Mouse (Mus musculus) neural tube, embryonic 14.5 days (tissue): Measurements from ENCODE around the gene Ackr3. TPM values are rescaled to one million over a fixed set of nuclear protein-coding genes. Genes with fewer than 3 reads are reported as not detected.

Experiments used
- ATAC-seq: fragments of 200-750 bp; cut with Nextera tagmentation; 2 replicates; pipeline ENCODE4 v1.8.0; 2017; ENCODE audit warnings: low read depth, mild to moderate bottlenecking, moderate TSS enrichment, moderate library complexity
- H3K27ac ChIP-seq: fragments of 300-500 bp; sonication (generic); 2 replicates; pipeline ENCODE4 v1.5.1; 2014; ENCODE audit warnings: low read depth, mild to moderate bottlenecking, control low read depth, low read length, moderate library complexity, mixed read lengths
- H3K27me3 ChIP-seq: fragments of 300-500 bp; sonication (generic); 2 replicates; pipeline ENCODE4 v1.6.1; 2014; ENCODE audit warnings: low read length; ENCODE audit not compliant: control insufficient read depth, insufficient read depth
- H3K36me3 ChIP-seq: fragments of 300-500 bp; sonication (generic); 2 replicates; pipeline ENCODE4 v1.6.1; 2014; ENCODE audit warnings: low read length, mixed read lengths; ENCODE audit not compliant: control insufficient read depth, insufficient read depth
- H3K4me1 ChIP-seq: fragments of 300-500 bp; sonication (generic); 2 replicates; pipeline ENCODE4 v1.6.1; 2014; ENCODE audit warnings: low read length; ENCODE audit not compliant: control insufficient read depth, insufficient read depth
- H3K4me2 ChIP-seq: fragments of 300-500 bp; sonication (generic); 2 replicates; pipeline ENCODE4 v1.6.1; 2014; ENCODE audit warnings: mild to moderate bottlenecking, low read depth, low read length, control low read depth
- H3K4me3 ChIP-seq: fragments of 300-500 bp; sonication (generic); 2 replicates; pipeline ENCODE4 v1.5.1; 2014; ENCODE audit warnings: low read depth, low read length, control low read depth, mixed read lengths
- H3K9ac ChIP-seq: fragments of 300-500 bp; sonication (generic); replicated peaks from 2 replicates; pipeline ENCODE4 v1.6.1; 2014; ENCODE audit warnings: low read depth, mild to moderate bottlenecking, control low read depth, low read length, mixed read lengths
- H3K9me3 ChIP-seq: fragments of 300-500 bp; sonication (generic); 2 replicates; pipeline ENCODE4 v1.6.1; 2016; ENCODE audit warnings: low read length; ENCODE audit not compliant: control insufficient read depth
- WGBS: fragments of 180-500 bp; shearing (Covaris S2); extraction: QIAGEN DNeasy Blood & Tissue Kit; methylation state at CpG from one replicate; pipeline ENCODE4 v1.1.7; 2014; 5-methylcytosine and 5-hydroxymethylcytosine counted together
- polyA plus RNA-seq: library from polyadenylated mRNA; unstranded; fragments of >200 nt; fragmentation: Nextera tagmentation; extraction: Ambion mirVana; gene quantifications from 2 replicates; pipeline ENCODE4 v1.2.1, GENCODE M21; 2014

Ackr3 gene
- polyA plus RNA-seq, 1 experiment from 2014 or later = 8.7 TPM

- Histone ChIP-seq H3K4me3 (no peak overlapping the region), H3K4me1 (peaks cover 24% of the 10 kb centered on the region), H3K36me3 (no peaks in the 10 kb centered on the region), H3K9ac (no peak overlapping the region), H3K27ac (peak overlapping the region; percentile 29), H3K4me2 (peak overlapping the region; percentile 63; the same call in 1 of the 2 replicates), H3K27me3 (no peaks in the 10 kb centered on the region), H3K9me3 (no peaks in the 10 kb centered on the region)
- WGBS = 48% methylated on average over 9 of the region's 9 CpGs
- no peak for ATAC-seq
Observed at GRCm38 (mm10) chr1:90208503-90208860, 4.7 kb downstream of the Ackr3 start.

- WGBS = 37% methylated on average over 5 of the region's 5 CpGs
- Histone ChIP-seq H3K9ac (no peak overlapping the region), H3K9me3 (no peaks in the 10 kb centered on the region), H3K36me3 (no peaks in the 10 kb centered on the region), H3K27me3 (no peaks in the 10 kb centered on the region), H3K27ac (peak overlapping the region; percentile 29; the same call in 1 of the 2 replicates), H3K4me2 (peak overlapping the region; percentile 63; the same call in 1 of the 2 replicates), H3K4me3 (no peak overlapping the region), H3K4me1 (peaks cover 24% of the 10 kb centered on the region)
- ATAC-seq = no peak
Observed at GRCm38 (mm10) chr1:90209069-90209468, 5.3 kb downstream of the Ackr3 start.

GRCm38 (mm10) chr1:90209741-90210140, 6.0 kb downstream of the Ackr3 start:
- no peak overlapping the region for H3K27ac ChIP-seq
- 79% methylated on average over 2 of the region's 2 CpGs for WGBS
- H3K4me1 ChIP-seq = peaks cover 24% of the 10 kb centered on the region

GRCm38 (mm10) chr1:90210346-90210745, 6.6 kb downstream of the Ackr3 start:
- WGBS = 90% methylated on average over 6 of the region's 6 CpGs
- H3K4me2 ChIP-seq = no peak overlapping the region
- no peaks in the 10 kb centered on the region for H3K9me3 ChIP-seq
- H3K27me3 ChIP-seq = no peaks in the 10 kb centered on the region
- no peaks in the 10 kb centered on the region; the same call in 1 of the 2 replicates for H3K36me3 ChIP-seq
- H3K4me1 ChIP-seq = peaks cover 24% of the 10 kb centered on the region
- H3K9ac ChIP-seq = no peak overlapping the region
- no peak overlapping the region for H3K4me3 ChIP-seq
- no peak for ATAC-seq
- H3K27ac ChIP-seq = no peak overlapping the region

More at GRCm38 (mm10) chr1:90209741-90210140, 6.0 kb downstream of the Ackr3 start:
- ATAC-seq = no peak
- Histone ChIP-seq H3K36me3 (no peaks in the 10 kb centered on the region), H3K4me3 (no peak overlapping the region), H3K4me2 (no peak overlapping the region), H3K9me3 (no peaks in the 10 kb centered on the region), H3K27me3 (no peaks in the 10 kb centered on the region), H3K9ac (no peak overlapping the region)

- WGBS = 48% methylated on average over 4 of the region's 4 CpGs
- Histone ChIP-seq H3K4me2 (no peak overlapping the region), H3K27me3 (no peaks in the 10 kb centered on the region), H3K4me3 (no peak overlapping the region), H3K36me3 (no peaks in the 10 kb centered on the region; the same call in 1 of the 2 replicates), H3K9me3 (no peaks in the 10 kb centered on the region), H3K27ac (no peak overlapping the region), H3K9ac (no peak overlapping the region), H3K4me1 (peaks cover 24% of the 10 kb centered on the region)
- no peak for ATAC-seq
Observed at GRCm38 (mm10) chr1:90210761-90211160, 7.0 kb downstream of the Ackr3 start.

GRCm38 (mm10) chr1:90212376-90212775, 8.6 kb downstream of the Ackr3 start:
- Histone ChIP-seq H3K36me3 (no peaks in the 10 kb centered on the region; the same call in 1 of the 2 replicates), H3K9ac (no peak overlapping the region), H3K27me3 (no peaks in the 10 kb centered on the region), H3K4me3 (no peak overlapping the region), H3K4me2 (no peak overlapping the region), H3K9me3 (no peaks in the 10 kb centered on the region), H3K4me1 (peaks cover 16% of the 10 kb centered on the region; the same call in 1 of the 2 replicates), H3K27ac (no peak overlapping the region)
- ATAC-seq = no peak
- WGBS = 89% methylated on average over 6 of the region's 6 CpGs

- Histone ChIP-seq H3K27ac (no peak overlapping the region), H3K4me3 (no peak overlapping the region), H3K9ac (no peak overlapping the region), H3K27me3 (no peaks in the 10 kb centered on the region), H3K4me2 (no peak overlapping the region), H3K36me3 (no peaks in the 10 kb centered on the region; the same call in 1 of the 2 replicates), H3K4me1 (peaks cover 12% of the 10 kb centered on the region; the same call in 1 of the 2 replicates), H3K9me3 (no peaks in the 10 kb centered on the region)
- ATAC-seq = no peak
- WGBS = 78% methylated on average over 6 of the region's 6 CpGs
Observed at GRCm38 (mm10) chr1:90212901-90213300, 9.1 kb downstream of the Ackr3 start.

GRCm38 (mm10) chr1:90214021-90214420, 10.2 kb downstream of the Ackr3 start:
- H3K27ac ChIP-seq = no peak overlapping the region
- ATAC-seq = no peak
- H3K9ac ChIP-seq = no peak overlapping the region
- H3K27me3 ChIP-seq = no peaks in the 10 kb centered on the region
- no peak overlapping the region for H3K4me2 ChIP-seq
- H3K4me1 ChIP-seq = peaks cover 4% of the 10 kb centered on the region; the same call in 1 of the 2 replicates
- no peaks in the 10 kb centered on the region for H3K9me3 ChIP-seq
- no peak overlapping the region for H3K4me3 ChIP-seq
- no peaks in the 10 kb centered on the region; the same call in 1 of the 2 replicates for H3K36me3 ChIP-seq
- WGBS = 96% methylated on average over 12 of the region's 12 CpGs

GRCm38 (mm10) chr1:90214926-90215325, 11.1 kb downstream of the Ackr3 start:
- Histone ChIP-seq H3K36me3 (no peaks in the 10 kb centered on the region; the same call in 1 of the 2 replicates), H3K4me1 (peaks cover 4% of the 10 kb centered on the region; the same call in 1 of the 2 replicates), H3K27me3 (no peaks in the 10 kb centered on the region), H3K9me3 (no peaks in the 10 kb centered on the region), H3K27ac (no peak overlapping the region), H3K4me3 (no peak overlapping the region), H3K4me2 (no peak overlapping the region), H3K9ac (no peak overlapping the region)
- ATAC-seq = no peak
- 84% methylated on average over 6 of the region's 6 CpGs for WGBS
